Mouse (Mus musculus): ENCODE results near the gene Atp23.
"Not testable (repeated sequence)": the region's sequence is repeated elsewhere in the genome, so short reads cannot be mapped to it uniquely, and the experiment has no call there.

The Atp23 gene

DNA sequence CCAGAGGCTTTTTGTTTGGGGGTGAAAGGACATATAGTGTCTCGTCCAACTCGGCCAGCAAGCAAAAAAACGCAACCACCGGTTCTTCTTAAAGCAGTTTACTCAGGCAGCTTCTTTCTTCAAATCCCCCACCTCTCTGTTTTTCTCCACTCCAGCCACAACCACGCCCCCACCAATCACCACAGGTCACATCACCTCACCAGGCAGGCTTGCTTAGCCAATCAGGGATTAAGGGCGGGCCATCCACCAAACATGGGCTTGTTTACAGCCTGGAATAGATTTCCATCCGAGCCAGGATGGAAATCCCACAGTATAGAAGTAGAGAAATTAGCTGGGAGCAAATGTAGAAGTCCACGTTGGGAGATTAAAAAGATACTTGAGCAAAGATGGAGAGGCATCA lies 74.9 kb downstream of the Atp23 start:
- not testable (repeated sequence) for DNase-seq (ENCODE audit: low read depth, low spot score)

DNA sequence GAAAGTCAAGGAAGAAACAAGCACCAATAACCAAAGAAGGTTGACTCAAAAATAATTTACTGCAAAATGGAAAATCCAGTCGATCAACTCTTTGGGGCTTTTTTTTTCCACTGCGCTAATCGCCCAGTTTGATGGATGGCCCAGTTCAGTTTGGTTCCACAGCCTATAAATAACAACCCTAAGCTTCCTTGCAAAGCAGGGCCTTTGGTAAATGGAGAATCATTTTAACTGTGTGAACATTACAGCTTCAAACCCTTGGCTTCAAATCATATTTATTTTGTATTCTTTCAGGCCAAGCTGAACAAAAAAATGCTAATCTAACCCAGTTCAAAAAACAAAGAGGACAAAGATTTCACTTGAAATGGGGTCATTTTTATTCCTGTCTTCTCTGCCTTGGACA lies 78.7 kb downstream of the Atp23 start:
- no peak for DNase-seq (ENCODE audit: low read depth, low spot score)
